Mouse (Mus musculus) ES-Bruce4 (cell line): Measurements from ENCODE around the gene Znrf3. TPM values are rescaled to one million over a fixed set of nuclear protein-coding genes. Genes with fewer than 3 reads are reported as not detected.
"Not testable (repeated sequence)": the region's sequence is repeated elsewhere in the genome, so short reads cannot be mapped to it uniquely, and the experiment has no call there.

Experiments
- H3K27ac ChIP-seq: 2 replicates; pipeline ENCODE4 v1.5.1; 2012; ENCODE audit warnings: low read length, inconsistent platforms; ENCODE audit not compliant: insufficient read depth
- H3K27me3 ChIP-seq: 2 replicates; pipeline ENCODE4 v1.6.1; 2012; ENCODE audit warnings: mild to moderate bottlenecking, low read length, inconsistent platforms; ENCODE audit not compliant: control insufficient read depth, poor library complexity, insufficient read depth, severe bottlenecking
- H3K36me3 ChIP-seq: 2 replicates; pipeline ENCODE4 v1.6.1; 2012; ENCODE audit warnings: inconsistent platforms, mild to moderate bottlenecking, low read length, moderate library complexity; ENCODE audit not compliant: control insufficient read depth, poor library complexity, insufficient read depth, severe bottlenecking
- H3K4me1 ChIP-seq: one replicate; pipeline ENCODE4 v1.8.1; 2011; ENCODE audit warnings: low read length; ENCODE audit not compliant: control insufficient read depth, insufficient read depth
- H3K4me3 ChIP-seq: 2 replicates; pipeline ENCODE4 v1.5.1; 2011; ENCODE audit warnings: low read depth, mild to moderate bottlenecking, low read length
- H3K9ac ChIP-seq: 2 replicates; pipeline ENCODE4 v1.6.1; 2012; ENCODE audit warnings: low read depth, mild to moderate bottlenecking, inconsistent platforms; ENCODE audit not compliant: poor library complexity, severe bottlenecking
- H3K9me3 ChIP-seq: replicated peaks from 2 replicates; pipeline ENCODE4 v1.6.1; 2012; ENCODE audit warnings: mild to moderate bottlenecking, low read length, inconsistent platforms; ENCODE audit not compliant: control insufficient read depth, poor library complexity, insufficient read depth, severe bottlenecking
- CTCF ChIP-seq: IDR thresholded peaks from one replicate; pipeline ENCODE4 v1.8.1; 2011; ENCODE audit warnings: low read depth, low read length
- EP300 ChIP-seq: IDR thresholded peaks from 2 replicates; pipeline ENCODE4 v1.6.1; 2011; ENCODE audit warnings: low read depth, low read length; ENCODE audit not compliant: insufficient read depth
- POLR2A ChIP-seq: IDR thresholded peaks from one replicate; pipeline ENCODE4 v1.8.1; 2011; ENCODE audit warnings: low read length; ENCODE audit not compliant: insufficient read depth
- polyA plus RNA-seq: library from polyadenylated mRNA; stranded (reverse); fragments of >200 nt; gene quantifications from 2 replicates; pipeline ENCODE4 v1.2.4, GENCODE M21; 2011; ENCODE audit warnings: low read depth; ENCODE audit not compliant: missing spikeins, insufficient read depth, insufficient read length

The Znrf3 gene
- polyA plus RNA-seq, 1 experiment = 15.8 TPM

GRCm38 (mm10) chr11:5485193-5486011 lies 40.8 kb upstream of the Znrf3 start:
- Histone ChIP-seq H3K9ac (peak overlapping the region; percentile 93), H3K9me3 (no peaks in the 10 kb centered on the region), H3K36me3 (no peaks in the 10 kb centered on the region; the same call in 1 of the 2 replicates), H3K4me1 (peaks cover 5% of the 10 kb centered on the region), H3K27ac (peak overlapping the region; percentile 41; the same call in 1 of the 2 replicates), H3K27me3 (no peaks in the 10 kb centered on the region), H3K4me3 (peak overlapping the region; percentile 93)
- TF ChIP-seq POLR2A (no peak), CTCF (peak; percentile 76)

DNA sequence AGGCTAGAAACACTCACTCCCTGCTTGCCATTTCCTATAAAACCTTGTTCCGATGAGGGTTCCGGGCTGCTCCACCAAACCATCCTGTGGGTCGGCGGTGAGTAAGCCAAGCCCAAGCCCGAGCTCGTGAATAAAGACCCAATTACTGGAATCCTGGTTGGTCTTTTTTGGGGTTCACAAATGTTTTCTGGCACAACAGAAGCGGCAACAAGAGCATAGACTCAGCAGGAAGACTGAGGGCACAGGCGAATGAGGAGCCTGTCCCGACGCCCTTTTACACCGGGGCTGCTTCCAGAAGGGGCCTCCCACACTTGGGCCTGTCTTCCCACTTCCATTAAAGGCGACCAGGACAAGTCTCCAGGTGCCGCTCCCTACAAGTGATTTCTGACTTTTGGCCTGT lies 37.9 kb upstream of the Znrf3 start:
- H3K27ac ChIP-seq = no peak overlapping the region
- no peaks in the 10 kb centered on the region for H3K36me3 ChIP-seq
- H3K4me3 ChIP-seq = no peak overlapping the region
- TF ChIP-seq EP300 = no peak
- TF ChIP-seq CTCF = no peak
- no peak for TF ChIP-seq POLR2A
- peaks cover 6% of the 10 kb centered on the region for H3K4me1 ChIP-seq
- H3K9ac ChIP-seq = peak overlapping the region; percentile 14; the same call in 1 of the 2 replicates
- H3K9me3 ChIP-seq = no peaks in the 10 kb centered on the region
- H3K27me3 ChIP-seq = no peaks in the 10 kb centered on the region

GRCm38 (mm10) chr11:5478831-5479230 lies 34.2 kb upstream of the Znrf3 start:
- no peak overlapping the region for H3K4me3 ChIP-seq
- TF ChIP-seq EP300 = no peak
- TF ChIP-seq CTCF = no peak
- TF ChIP-seq POLR2A = no peak
- no peaks in the 10 kb centered on the region for H3K36me3 ChIP-seq
- H3K9ac ChIP-seq = no peak overlapping the region
- peaks cover 2% of the 10 kb centered on the region for H3K4me1 ChIP-seq
- no peaks in the 10 kb centered on the region for H3K9me3 ChIP-seq
- H3K27ac ChIP-seq = peak overlapping the region; percentile 67; the same call in 1 of the 2 replicates
- no peaks in the 10 kb centered on the region for H3K27me3 ChIP-seq

- H3K27me3 ChIP-seq = no peaks in the 10 kb centered on the region
- no peaks in the 10 kb centered on the region for H3K9me3 ChIP-seq
- no peaks in the 10 kb centered on the region for H3K36me3 ChIP-seq
- H3K9ac ChIP-seq = peak overlapping the region; percentile 57
- TF ChIP-seq CTCF (no peak), POLR2A (peak; percentile 42)
- H3K27ac ChIP-seq = peak overlapping the region; percentile 66
- H3K4me3 ChIP-seq = peak overlapping the region; percentile 68
- peaks cover 2% of the 10 kb centered on the region for H3K4me1 ChIP-seq
Observed at GRCm38 (mm10) chr11:5478193-5478592, 33.5 kb upstream of the Znrf3 start.

- Histone ChIP-seq H3K4me1 (peaks cover 2% of the 10 kb centered on the region), H3K27ac (no peak overlapping the region), H3K9me3 (no peaks in the 10 kb centered on the region), H3K9ac (peak overlapping the region; percentile 57; the same call in 1 of the 2 replicates), H3K36me3 (no peaks in the 10 kb centered on the region), H3K27me3 (no peaks in the 10 kb centered on the region), H3K4me3 (no peak overlapping the region)
- TF ChIP-seq POLR2A (no peak), EP300 (no peak), CTCF (no peak)
Observed at GRCm38 (mm10) chr11:5476806-5477205, 32.2 kb upstream of the Znrf3 start.

DNA sequence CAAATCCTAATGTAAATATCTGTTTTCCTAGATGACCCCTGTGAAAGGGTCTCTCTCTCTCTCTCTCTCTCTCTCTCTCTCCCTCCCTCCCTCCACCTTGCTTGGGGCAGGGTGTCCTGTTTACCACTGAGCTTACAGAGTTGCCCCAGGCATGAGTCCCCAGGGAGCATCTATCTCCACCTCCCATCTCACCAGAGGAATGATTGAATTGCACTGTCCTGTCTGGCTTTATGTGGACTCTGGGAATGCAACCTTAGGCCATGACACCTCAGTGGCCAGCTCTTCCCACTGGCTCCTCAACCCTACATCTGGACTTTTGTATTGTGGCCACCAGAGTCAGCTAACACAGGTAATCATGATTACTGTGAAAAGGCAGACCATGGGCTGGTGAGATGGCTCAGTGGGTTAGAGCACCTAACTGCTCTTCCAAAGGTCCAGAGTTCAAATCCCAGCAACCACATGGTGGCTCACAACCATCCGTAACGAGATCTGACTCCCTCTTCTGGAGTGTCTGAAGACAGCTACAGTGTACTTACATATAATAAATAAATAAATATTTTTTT lies 31.0 kb upstream of the Znrf3 start:
- not testable (repeated sequence) for H3K4me3 ChIP-seq, H3K27ac ChIP-seq, H3K9ac ChIP-seq, H3K36me3 ChIP-seq, H3K27me3 ChIP-seq, H3K9me3 ChIP-seq, H3K4me1 ChIP-seq
